Mouse (Mus musculus) kidney, adult 2 months (tissue): ENCODE measurements around the gene Katnal1.

Experiments
- CTCF ChIP-seq: fragments of 200-500 bp; conservative IDR thresholded peaks from 2 replicates; pipeline ENCODE4 v1.5.1; 2011; ENCODE audit warnings: low read depth, mild to moderate bottlenecking, control low read depth, low read length, moderate library complexity, mixed read lengths; ENCODE audit not compliant: insufficient read depth, insufficient read length
- POLR2A ChIP-seq: fragments of 200-500 bp; IDR thresholded peaks from one replicate; pipeline ENCODE4 v1.6.1; 2011; ENCODE audit warnings: low read depth, low read length, control low read depth

GRCm38 (mm10) chr5:148885821-148886609 is 43.1 kb downstream of the Katnal1 start:
- no peak for TF ChIP-seq POLR2A
- no peak for TF ChIP-seq CTCF
